Comparison of ENCODE assay signal across 11 mouse cellular contexts in the genomic region with DNA sequence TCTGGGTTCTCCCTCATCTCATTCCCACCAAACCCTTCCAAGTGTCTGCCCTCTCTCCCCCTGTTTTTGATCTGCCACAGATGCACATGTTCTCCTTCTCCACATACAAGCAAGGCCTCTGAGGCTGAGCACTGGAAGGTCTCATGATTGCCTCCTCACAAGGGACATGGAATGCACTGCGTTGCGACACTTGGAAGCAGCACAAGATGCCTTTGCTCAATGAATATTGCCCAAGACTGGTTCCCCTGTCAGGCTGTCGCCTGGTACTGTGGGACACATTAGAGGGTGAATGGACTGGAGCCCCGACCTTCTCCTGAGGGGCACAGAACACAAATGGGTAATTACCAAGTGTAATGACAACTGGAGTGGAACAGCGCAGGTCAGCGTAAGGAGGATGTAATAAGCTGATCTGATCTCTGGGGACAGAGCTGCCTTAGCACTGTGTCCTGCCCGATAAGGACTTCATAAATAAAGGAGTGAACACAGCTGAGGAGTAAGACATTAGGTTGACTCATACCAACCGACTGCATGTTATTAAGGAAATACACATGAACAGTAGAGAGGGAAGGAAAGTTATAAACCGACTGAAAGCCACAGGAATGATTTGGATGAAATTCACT.
DNase-seq lines count a peak whose midpoint lies in the region; TF ChIP-seq lines count a peak whose summit lies in the region.
"Had no signal": no experiment of that assay in that cellular context is flagged by ENCODE, and none has a peak within 500 bp of the region (broad histone marks: within the 10 kb centered on the region; RNA-seq: fewer than 3 reads in every experiment).

No protein-coding gene starts in this region.

- peaks cover 7% of the 10 kb centered on the region for H3K4me1 ChIP-seq in lung, adult 2 months (ENCODE audit: control insufficient read depth, insufficient read depth, low read length)

- no peak overlapping the region for H3K4me3 ChIP-seq in gastrocnemius, adult 2 months
- H3K4me3 ChIP-seq in lung, adult 2 months (replicated peaks; ENCODE audit: extremely low read depth, low read depth, low read length) = no peak overlapping the region

- intact Hi-C loops in gastrocnemius, adult 2 months (cut with DNase I) = loop anchor here (5.0 kb wide), 2 partner anchors 44 to 61 kb away; partner anchors contain the start of gene Tmtc1
- intact Hi-C loops in heart, postnatal 25 days (cut with DNase I) = loop anchor here (5.0 kb wide), 2 partner anchors 44 to 61 kb away; partner anchors contain the start of gene Tmtc1

- DNase-seq in gastrocnemius, adult 2 months = peak; percentile 63
- DNase-seq in gastrocnemius, postnatal 10 days = no peak
- DNase-seq in lung, adult 18-20 months = peak; percentile 65 to 66
- DNase-seq in lung, adult 2 months = no peak
- peak; percentile 31 for DNase-seq in heart, postnatal 25 days (ENCODE audit: low spot score)
- DNase-seq in retina, embryonic 14.5 days (ENCODE audit: low spot score) = peak; percentile 43
- DNase-seq in urinary bladder, postnatal 4 days (ENCODE audit: low spot score in 2 of 2) = no peak
- no peak for DNase-seq in layer of hippocampus, adult 11-12 months (ENCODE audit: low spot score)
- DNase-seq: cerebellum, adult 2 months; thymus, postnatal 25 days had no signal

- no peak for TF ChIP-seq POLR2A in lung, adult 2 months (IDR thresholded peaks at IDR 0.05; ENCODE audit: borderline replicate concordance, extremely low read depth, low read depth, low read length)

- 64% methylated on average over 9 of the region's 9 CpGs for WGBS in lung, adult 2 months

- no peak for TF ChIP-seq CTCF in gastrocnemius, adult 2 months (IDR thresholded peaks at IDR 0.05)
- TF ChIP-seq CTCF in lung, adult 2 months (IDR thresholded peaks at IDR 0.05; ENCODE audit: insufficient read depth, low read length) = no peak

- H3K27ac ChIP-seq in gastrocnemius, adult 2 months = peak overlapping the region; percentile 63
- H3K27ac ChIP-seq: kidney, postnatal 0 days had no signal

Comparison
In these comparisons a context has a peak if more than half of its experiments do, and no peak if none do; other contexts are left out.
1. DNase-seq: peak in gastrocnemius, adult 2 months (single experiment), lung, adult 18-20 months (2 of 2), heart, postnatal 25 days (single experiment) and retina, embryonic 14.5 days (single experiment); none in gastrocnemius, postnatal 10 days (single experiment), lung, adult 2 months (single experiment), urinary bladder, postnatal 4 days (0 of 2) and layer of hippocampus, adult 11-12 months (single experiment).